Mouse (Mus musculus) layer of hippocampus, adult 9-11 months (tissue): ENCODE results near the gene Dnajb3.
"Not testable (repeated sequence)": the region's sequence is repeated elsewhere in the genome, so short reads cannot be mapped to it uniquely, and the experiment has no call there.

ENCODE experiments used
- DNase-seq: peaks from one replicate; pipeline ENCODE4 v3.0.0; 2022

Dnajb3 gene

GRCm38 (mm10) chr1:88231803-88232499 lies 26.4 kb upstream of the Dnajb3 start:
- no peak for DNase-seq

GRCm38 (mm10) chr1:88230981-88231802 lies 25.6 kb upstream of the Dnajb3 start:
- DNase-seq: no peak

GRCm38 (mm10) chr1:88230421-88230820 lies 24.8 kb upstream of the Dnajb3 start:
- DNase-seq: no peak

GRCm38 (mm10) chr1:88229986-88230385 lies 24.4 kb upstream of the Dnajb3 start:
- DNase-seq: no peak

GRCm38 (mm10) chr1:88229566-88229965 lies 24.0 kb upstream of the Dnajb3 start:
- no peak for DNase-seq

- no peak for DNase-seq
These were observed 22.5 kb upstream of the Dnajb3 start for GRCm38 (mm10) chr1:88228121-88228520.

GRCm38 (mm10) chr1:88227482-88227881 lies 21.9 kb upstream of the Dnajb3 start:
- no peak for DNase-seq

- DNase-seq: no peak
These were observed 21.2 kb upstream of the Dnajb3 start, which contains the start of gene Mroh2a for GRCm38 (mm10) chr1:88226670-88227379. Gene Mroh2a (plus strand): TSS chr1:88226986.

GRCm38 (mm10) chr1:88225741-88226140 lies 20.2 kb upstream of the Dnajb3 start:
- DNase-seq: no peak

GRCm38 (mm10) chr1:88225301-88225700 lies 19.7 kb upstream of the Dnajb3 start:
- DNase-seq: not testable (repeated sequence)

GRCm38 (mm10) chr1:88224029-88224776 lies 18.6 kb upstream of the Dnajb3 start:
- no peak for DNase-seq

GRCm38 (mm10) chr1:88223591-88223990 lies 18.0 kb upstream of the Dnajb3 start:
- no peak for DNase-seq

- not testable (repeated sequence) for DNase-seq
These were observed 17.5 kb upstream of the Dnajb3 start for GRCm38 (mm10) chr1:88223011-88223515.

- DNase-seq: no peak
These were observed 16.6 kb upstream of the Dnajb3 start for GRCm38 (mm10) chr1:88222216-88222615.

- DNase-seq: no peak
These were observed 14.8 kb upstream of the Dnajb3 start for GRCm38 (mm10) chr1:88220336-88220735.

- DNase-seq: no peak
These were observed 13.5 kb upstream of the Dnajb3 start for GRCm38 (mm10) chr1:88219054-88219453.

GRCm38 (mm10) chr1:88218591-88218990 lies 13.0 kb upstream of the Dnajb3 start:
- no peak for DNase-seq

- DNase-seq: no peak
These were observed 12.5 kb upstream of the Dnajb3 start for GRCm38 (mm10) chr1:88218051-88218450.

- DNase-seq: no peak
These were observed 12.0 kb upstream of the Dnajb3 start for GRCm38 (mm10) chr1:88217576-88217975.

GRCm38 (mm10) chr1:88217144-88217543 lies 11.6 kb upstream of the Dnajb3 start:
- DNase-seq: no peak

GRCm38 (mm10) chr1:88216551-88216950 lies 11.0 kb upstream of the Dnajb3 start:
- DNase-seq: no peak
